Mouse (Mus musculus) hindbrain, embryonic 11.5 days (tissue): ENCODE results near the gene S100a7a. TPM values are rescaled to one million over a fixed set of nuclear protein-coding genes. Genes with fewer than 3 reads are reported as not detected.

Experiments used
- ATAC-seq: fragments of 200-750 bp; cut with Nextera tagmentation; 2 replicates; pipeline ENCODE4 v1.8.0; 2017; ENCODE audit warnings: mild to moderate bottlenecking, moderate TSS enrichment, moderate library complexity; ENCODE audit not compliant: low FRiP score
- DNase-seq: peaks from one replicate; pipeline ENCODE4 v3.0.0-alpha.2; 2015; ENCODE audit warnings: low spot score
- H3K27ac ChIP-seq: fragments of 300-500 bp; sonication (generic); 2 replicates; pipeline ENCODE4 v1.5.1; 2014; ENCODE audit warnings: mild to moderate bottlenecking, low read depth, low read length
- H3K27me3 ChIP-seq: fragments of 300-500 bp; sonication (generic); 2 replicates; pipeline ENCODE4 v1.6.1; 2014; ENCODE audit warnings: mild to moderate bottlenecking, low read length, moderate library complexity, mixed read lengths; ENCODE audit not compliant: control insufficient read depth, insufficient read depth
- H3K36me3 ChIP-seq: fragments of 300-500 bp; sonication (generic); 2 replicates; pipeline ENCODE4 v1.6.1; 2014; ENCODE audit warnings: mild to moderate bottlenecking, low read length, moderate library complexity, mixed read lengths; ENCODE audit not compliant: control insufficient read depth, insufficient read depth
- H3K4me1 ChIP-seq: fragments of 300-500 bp; sonication (generic); replicated peaks from 2 replicates; pipeline ENCODE4 v1.6.1; 2014; ENCODE audit warnings: low read length, mixed read lengths; ENCODE audit not compliant: control insufficient read depth, insufficient read depth
- H3K4me2 ChIP-seq: fragments of 300-500 bp; sonication (generic); replicated peaks from 2 replicates; pipeline ENCODE4 v1.6.1; 2014; ENCODE audit warnings: mild to moderate bottlenecking, low read depth, low read length
- H3K4me3 ChIP-seq: fragments of 300-500 bp; sonication (generic); 2 replicates; pipeline ENCODE4 v1.5.1; 2014; ENCODE audit warnings: low read depth, low read length
- H3K9ac ChIP-seq: fragments of 300-500 bp; sonication (generic); 2 replicates; pipeline ENCODE4 v1.6.1; 2014; ENCODE audit warnings: low read depth, low read length
- H3K9me3 ChIP-seq: fragments of 300-500 bp; sonication (generic); 2 replicates; pipeline ENCODE4 v1.6.1; 2016; ENCODE audit warnings: low read length; ENCODE audit not compliant: control insufficient read depth
- WGBS: fragments of 180-500 bp; shearing (Covaris S2); extraction: QIAGEN DNeasy Blood & Tissue Kit; methylation state at CpG from one replicate; pipeline ENCODE4 v1.1.7; 2014; 5-methylcytosine and 5-hydroxymethylcytosine counted together
- polyA plus RNA-seq: library from polyadenylated mRNA; unstranded; fragments of >200 nt; fragmentation: Nextera tagmentation; extraction: Ambion mirVana; gene quantifications from 2 replicates; pipeline ENCODE4 v1.2.1, GENCODE M21; 2014

Gene S100a7a
- not detected in 2 replicates for polyA plus RNA-seq

DNA sequence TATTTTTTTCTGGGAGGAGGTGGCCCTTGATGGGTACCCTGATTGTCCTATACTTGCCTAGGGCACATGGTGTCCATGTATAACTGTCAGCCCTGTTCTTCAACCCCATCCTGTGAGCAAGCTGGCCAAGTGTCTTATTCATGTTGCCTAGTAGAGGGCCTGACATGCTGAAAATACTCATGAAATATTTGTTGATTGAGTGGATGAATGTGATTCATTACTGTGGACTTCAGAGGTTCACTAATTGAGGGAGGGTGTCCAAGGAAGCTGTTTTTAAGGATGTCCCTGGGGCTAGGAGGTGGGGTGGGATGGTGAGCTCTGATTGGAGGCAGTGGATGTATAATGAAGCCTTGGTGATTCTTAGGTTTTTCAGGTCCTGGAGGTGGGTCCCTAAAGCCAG is at the start of gene S100a7a:
Gene S100a7a (plus strand): TSS at position 301 of the 400 bp plus-strand sequence.
- no peaks in the 10 kb centered on the region for H3K36me3 ChIP-seq
- no peak within 1 kb of the TSS for H3K27ac ChIP-seq
- H3K9me3 ChIP-seq, result no peaks in the 10 kb centered on the region
- no peak within 1 kb of the TSS for H3K9ac ChIP-seq
- H3K4me2 ChIP-seq, result no peak within 1 kb of the TSS
- H3K4me1 ChIP-seq, result no peaks in the 10 kb centered on the region
- DNase-seq (no peak), ATAC-seq (no peak; the same call in 1 of the 2 replicates)
- H3K4me3 ChIP-seq, result no peak within 1 kb of the TSS
- H3K27me3 ChIP-seq, result no peaks in the 10 kb centered on the region

DNA sequence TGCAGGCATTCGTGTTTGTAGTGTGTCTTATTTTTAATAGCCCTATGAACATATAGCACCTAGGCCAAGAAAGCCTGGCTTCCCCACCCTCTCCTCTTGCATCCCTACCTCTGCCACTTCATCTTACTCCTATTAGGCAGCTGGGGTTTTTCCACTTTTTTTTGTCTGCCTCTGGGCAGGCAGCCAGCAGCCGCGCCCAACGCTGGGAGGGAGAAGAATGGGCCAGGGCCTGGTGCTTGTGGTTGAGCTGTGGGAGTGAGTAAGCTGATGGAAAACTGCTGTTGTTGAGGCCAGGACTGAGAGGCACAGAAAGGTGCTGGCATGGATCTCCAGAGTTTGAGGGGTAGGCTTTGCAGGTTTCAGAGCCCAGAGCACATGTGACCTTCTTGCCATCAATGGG is 49.4 kb upstream of the S100a7a start:
- 82% methylated on average over 4 of the region's 4 CpGs for WGBS
- H3K4me1 ChIP-seq, result no peaks in the 10 kb centered on the region

DNA sequence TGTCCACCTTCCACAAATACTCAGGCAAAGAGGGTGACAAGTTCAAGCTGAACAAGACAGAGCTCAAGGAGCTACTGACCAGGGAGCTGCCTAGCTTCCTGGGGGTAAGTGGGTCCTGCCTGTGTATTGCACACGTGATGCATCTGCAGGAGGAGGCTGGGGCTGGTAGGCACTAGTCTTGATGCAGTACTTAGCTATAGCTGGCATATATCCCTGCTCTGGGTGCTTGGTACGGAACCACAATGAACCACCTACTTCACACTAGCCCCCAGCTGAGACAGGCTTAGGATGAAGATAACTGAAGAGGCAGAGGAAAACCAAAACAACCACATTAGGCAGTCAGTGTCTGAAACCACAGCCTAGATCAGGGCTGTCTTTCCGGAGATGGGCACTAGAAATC is 48.8 kb upstream of the S100a7a start:
- no peak overlapping the region for H3K27ac ChIP-seq
- no peaks in the 10 kb centered on the region for H3K4me1 ChIP-seq
- ATAC-seq (no peak), DNase-seq (no peak)
- H3K36me3 ChIP-seq, result no peaks in the 10 kb centered on the region
- no peak overlapping the region for H3K9ac ChIP-seq
- no peaks in the 10 kb centered on the region for H3K9me3 ChIP-seq
- no peak overlapping the region for H3K4me3 ChIP-seq
- no peak overlapping the region for H3K4me2 ChIP-seq
- WGBS, result 86% methylated on average over 3 of the region's 3 CpGs
- no peaks in the 10 kb centered on the region for H3K27me3 ChIP-seq

More for the DNA sequence above, 49.4 kb upstream of the S100a7a start:
- H3K4me3 ChIP-seq, result no peak overlapping the region
- H3K9me3 ChIP-seq, result no peaks in the 10 kb centered on the region
- no peak overlapping the region for H3K4me2 ChIP-seq
- DNase-seq (no peak), ATAC-seq (no peak)
- H3K36me3 ChIP-seq, result no peaks in the 10 kb centered on the region
- no peak overlapping the region for H3K27ac ChIP-seq
- H3K27me3 ChIP-seq, result no peaks in the 10 kb centered on the region
- H3K9ac ChIP-seq, result no peak overlapping the region

DNA sequence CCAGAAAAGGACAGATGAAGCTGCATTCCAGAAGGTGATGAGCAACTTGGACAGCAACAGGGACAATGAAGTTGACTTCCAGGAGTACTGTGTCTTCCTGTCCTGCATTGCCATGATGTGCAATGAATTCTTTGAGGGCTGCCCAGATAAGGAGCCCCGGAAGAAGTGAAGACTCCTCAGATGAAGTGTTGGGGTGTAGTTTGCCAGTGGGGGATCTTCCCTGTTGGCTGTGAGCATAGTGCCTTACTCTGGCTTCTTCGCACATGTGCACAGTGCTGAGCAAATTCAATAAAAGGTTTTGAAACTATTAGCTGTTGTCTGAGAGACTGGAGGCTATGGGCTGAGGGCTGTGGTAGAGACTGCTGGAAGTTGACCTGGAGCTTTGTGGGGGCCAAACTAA is 48.1 kb upstream of the S100a7a start:
- Histone ChIP-seq H3K9ac (no peak overlapping the region), H3K27me3 (no peaks in the 10 kb centered on the region), H3K9me3 (no peaks in the 10 kb centered on the region), H3K4me1 (no peaks in the 10 kb centered on the region), H3K27ac (no peak overlapping the region), H3K36me3 (no peaks in the 10 kb centered on the region), H3K4me3 (no peak overlapping the region), H3K4me2 (no peak overlapping the region)
- no peak for ATAC-seq
- DNase-seq, result no peak
- 80% methylated on average over 2 of the region's 2 CpGs for WGBS

DNA sequence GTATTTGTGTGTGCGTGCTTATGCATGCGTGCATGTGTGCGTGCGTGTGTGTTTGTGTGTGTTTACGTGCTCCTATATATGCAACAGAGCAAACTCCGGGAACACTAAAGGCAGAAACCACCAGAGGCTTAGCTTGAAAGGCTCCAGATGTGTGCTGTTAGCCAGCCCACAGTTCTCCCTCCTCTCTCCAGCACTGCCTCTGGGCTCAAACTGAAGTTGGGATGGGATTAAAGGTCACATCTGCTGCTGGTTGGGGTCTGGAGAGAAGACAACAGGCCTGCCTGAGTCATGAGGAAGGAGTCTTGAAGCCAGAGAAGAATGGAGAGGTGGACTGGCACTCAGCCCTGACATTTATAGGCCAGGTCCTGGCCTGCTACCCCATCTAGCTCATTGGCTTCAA is 47.6 kb upstream of the S100a7a start:
- no peak overlapping the region for H3K27ac ChIP-seq
- no peaks in the 10 kb centered on the region for H3K9me3 ChIP-seq
- H3K27me3 ChIP-seq, result no peaks in the 10 kb centered on the region
- no peak overlapping the region for H3K4me3 ChIP-seq
- no peaks in the 10 kb centered on the region for H3K36me3 ChIP-seq
- DNase-seq, result peak; percentile 35
- no peak overlapping the region for H3K9ac ChIP-seq
- no peak for ATAC-seq
- no peak overlapping the region for H3K4me2 ChIP-seq
- 83% methylated on average over 6 of the region's 6 CpGs for WGBS
- no peaks in the 10 kb centered on the region for H3K4me1 ChIP-seq

DNA sequence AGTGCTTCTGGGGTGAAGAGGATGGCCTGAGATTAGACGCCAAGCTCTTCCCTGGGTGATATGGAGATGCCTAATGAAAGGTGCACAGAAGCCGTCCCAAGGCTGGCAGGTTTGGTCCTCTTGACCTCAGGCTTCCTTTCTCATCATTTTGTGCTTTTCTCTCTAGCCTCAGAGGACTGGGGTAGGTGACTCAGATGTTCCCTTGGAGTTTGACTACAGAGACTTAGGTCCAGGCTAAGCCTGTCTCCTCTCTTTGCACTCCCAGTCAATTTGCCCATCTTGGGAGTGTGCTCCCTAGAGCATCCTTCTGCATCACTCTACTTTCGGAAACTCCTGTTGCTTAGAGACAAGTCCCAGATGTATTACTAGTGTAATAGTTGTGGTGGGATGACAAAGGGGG is 46.5 kb upstream of the S100a7a start:
- no peak overlapping the region for H3K4me3 ChIP-seq
- H3K9ac ChIP-seq, result no peak overlapping the region
- no peak for DNase-seq
- ATAC-seq, result no peak
- no peaks in the 10 kb centered on the region for H3K27me3 ChIP-seq
- no peaks in the 10 kb centered on the region for H3K4me1 ChIP-seq
- no peaks in the 10 kb centered on the region for H3K9me3 ChIP-seq
- WGBS, result 83% methylated on average over 3 of the region's 3 CpGs
- H3K4me2 ChIP-seq, result no peak overlapping the region
- H3K36me3 ChIP-seq, result no peaks in the 10 kb centered on the region
- no peak overlapping the region for H3K27ac ChIP-seq

DNA sequence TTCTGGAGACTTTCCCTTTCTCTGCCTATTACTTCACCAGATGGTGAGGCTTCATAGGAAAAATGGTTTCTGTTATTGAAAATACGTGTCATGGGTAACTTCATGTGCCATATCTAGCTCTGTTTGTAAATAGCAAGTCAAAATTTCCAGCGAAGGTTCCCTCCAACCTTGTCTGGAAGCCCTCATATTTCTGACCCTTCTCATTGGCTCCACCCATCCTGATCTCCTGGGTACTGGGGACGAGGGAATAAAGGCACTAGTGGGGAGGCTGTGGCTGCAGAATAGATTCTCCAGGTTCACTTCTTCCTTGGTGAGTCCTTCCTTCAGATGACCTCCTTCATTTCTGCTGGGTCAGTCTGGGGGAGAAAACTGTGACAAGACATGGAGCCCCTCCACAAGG is 45.6 kb upstream of the S100a7a start, which contains the start of gene S100a5:
Gene S100a5 (plus strand): TSS at position 301 of the 400 bp plus-strand sequence.
- no peak within 1 kb of the TSS for H3K4me2 ChIP-seq
- DNase-seq, result no peak
- no peak for ATAC-seq
- H3K27me3 ChIP-seq, result no peaks in the 10 kb centered on the region
- WGBS, result 64% methylated on average over 3 of the region's 3 CpGs
- H3K9me3 ChIP-seq, result no peaks in the 10 kb centered on the region
- H3K36me3 ChIP-seq, result no peaks in the 10 kb centered on the region
- no peak within 1 kb of the TSS for H3K4me3 ChIP-seq
- peaks cover 2% of the 10 kb centered on the region; the same call in 1 of the 2 replicates for H3K4me1 ChIP-seq
- H3K27ac ChIP-seq, result no peak within 1 kb of the TSS
- no peak within 1 kb of the TSS for H3K9ac ChIP-seq

DNA sequence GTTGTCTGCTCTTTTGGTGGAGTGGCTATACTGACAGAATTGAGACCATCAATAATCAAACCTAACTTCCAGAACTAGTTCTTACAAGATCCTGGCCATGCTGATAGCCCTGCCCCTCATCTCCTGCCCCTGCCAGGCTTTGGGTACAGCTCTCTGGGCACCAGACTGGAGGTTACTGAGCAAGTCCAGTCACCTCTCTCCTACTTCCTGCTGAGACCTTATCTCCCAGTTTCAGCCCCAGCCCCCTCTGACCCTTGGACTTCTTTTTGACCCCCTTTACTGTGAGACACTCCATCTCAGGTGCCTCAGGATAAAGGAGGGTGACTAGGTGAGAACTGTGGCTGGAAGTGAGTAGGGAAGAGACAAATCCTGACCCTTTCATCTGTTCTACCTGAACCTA is 44.7 kb upstream of the S100a7a start:
- ATAC-seq (no peak), DNase-seq (no peak)
- Histone ChIP-seq H3K4me3 (no peak overlapping the region), H3K36me3 (no peaks in the 10 kb centered on the region), H3K9ac (no peak overlapping the region), H3K9me3 (no peaks in the 10 kb centered on the region), H3K27me3 (no peaks in the 10 kb centered on the region), H3K4me1 (peaks cover 2% of the 10 kb centered on the region; the same call in 1 of the 2 replicates), H3K27ac (no peak overlapping the region), H3K4me2 (no peak overlapping the region)

DNA sequence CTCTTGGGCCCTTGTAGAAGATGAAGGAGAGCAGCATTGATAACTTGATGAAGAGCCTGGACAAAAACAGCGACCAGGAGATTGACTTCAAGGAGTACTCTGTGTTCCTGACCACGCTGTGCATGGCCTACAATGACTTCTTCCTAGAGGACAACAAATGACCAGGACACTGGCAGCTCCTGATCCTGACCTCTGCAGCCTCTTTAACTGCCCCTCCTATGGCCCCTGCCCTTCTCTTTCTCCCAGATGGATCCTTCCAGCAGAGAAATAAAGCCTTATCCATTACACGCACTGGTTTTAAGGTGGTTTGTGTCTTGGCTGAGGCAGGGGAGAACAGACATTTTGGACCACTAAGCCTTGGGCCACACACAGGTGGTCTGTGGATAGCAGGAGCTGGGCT is 42.3 kb upstream of the S100a7a start:
- DNase-seq (no peak), ATAC-seq (no peak)
- Histone ChIP-seq H3K9ac (no peak overlapping the region), H3K4me3 (no peak overlapping the region), H3K4me1 (peaks cover 2% of the 10 kb centered on the region; the same call in 1 of the 2 replicates), H3K9me3 (no peaks in the 10 kb centered on the region), H3K4me2 (no peak overlapping the region), H3K27me3 (no peaks in the 10 kb centered on the region), H3K27ac (no peak overlapping the region), H3K36me3 (no peaks in the 10 kb centered on the region)
- 80% methylated on average over 3 of the region's 3 CpGs for WGBS
